Mouse (Mus musculus) heart, postnatal 4 days (tissue): ENCODE results near the gene Rbm20. TPM values are rescaled to one million over a fixed set of nuclear protein-coding genes. Genes with fewer than 3 reads are reported as not detected.

Experiments used
- DNase-seq: peaks from one replicate; pipeline ENCODE4 v3.0.0; 2021
- total RNA-seq, 2 experiments: library from RNA; stranded (reverse); gene quantifications; 2 replicates each; pipeline ENCODE4 v1.2.3; 2021

Gene Rbm20
- total RNA-seq, 2 experiments from 2014 or later = 265 to 287 TPM

DNA sequence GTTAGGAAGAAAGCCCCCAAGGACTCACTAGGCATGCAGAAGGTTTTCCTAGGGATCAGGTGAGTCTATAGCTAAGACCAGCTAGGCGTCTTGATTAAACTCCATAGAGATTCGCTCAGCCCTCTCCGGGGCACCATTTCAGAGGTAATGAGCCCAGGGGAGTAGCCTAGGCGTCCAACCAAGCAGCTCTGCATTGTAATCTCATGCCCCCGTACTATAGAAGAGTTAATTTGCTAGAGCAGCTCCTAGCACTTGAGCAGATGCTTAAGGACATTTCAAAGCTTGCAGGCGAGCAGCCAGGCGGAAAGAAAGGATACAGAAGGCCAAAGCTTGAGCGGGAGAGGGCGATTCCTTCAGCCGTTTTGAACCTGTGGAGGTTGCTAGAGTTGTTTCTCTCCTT is 208.3 kb downstream of the Rbm20 start:
- no peak for DNase-seq

DNA sequence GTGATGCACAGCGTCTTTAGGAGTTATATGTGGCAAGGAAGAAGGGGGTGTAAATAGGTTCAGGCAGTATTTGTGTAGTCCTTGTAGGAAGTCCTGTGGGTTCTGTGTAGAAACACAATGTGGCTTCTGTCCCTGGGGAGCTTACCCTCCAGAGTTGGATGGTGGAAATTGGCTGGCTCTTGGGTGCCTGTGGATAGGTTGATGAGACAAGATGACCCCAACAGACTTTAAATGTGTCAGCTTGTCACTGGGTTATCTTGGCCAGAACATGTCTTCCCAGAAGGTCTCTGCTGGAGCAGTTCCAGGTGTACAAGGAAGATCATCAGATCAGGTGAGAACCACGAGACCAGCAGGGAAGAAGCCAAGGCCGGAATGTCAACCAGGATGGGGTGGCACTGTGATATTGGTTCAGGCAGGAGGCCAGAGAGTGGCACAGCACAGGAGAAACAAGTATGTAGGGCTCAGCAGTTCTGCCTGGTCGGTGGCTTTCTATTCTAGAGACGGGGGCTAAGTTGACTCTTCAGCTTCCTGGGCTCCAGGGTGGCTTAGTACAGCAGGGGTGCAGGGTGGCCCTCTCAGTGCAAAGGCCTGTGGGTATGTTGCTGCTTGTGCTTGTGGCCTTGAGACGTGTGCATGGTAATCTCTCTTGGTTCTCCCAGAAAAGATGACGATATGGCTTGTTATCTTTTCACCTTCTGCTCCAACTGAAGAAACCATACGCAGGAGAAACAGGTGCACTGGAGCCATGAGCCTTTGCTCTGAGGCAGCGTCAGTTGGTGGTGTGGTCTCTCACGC is 209.7 kb downstream of the Rbm20 start:
- DNase-seq = no peak

DNA sequence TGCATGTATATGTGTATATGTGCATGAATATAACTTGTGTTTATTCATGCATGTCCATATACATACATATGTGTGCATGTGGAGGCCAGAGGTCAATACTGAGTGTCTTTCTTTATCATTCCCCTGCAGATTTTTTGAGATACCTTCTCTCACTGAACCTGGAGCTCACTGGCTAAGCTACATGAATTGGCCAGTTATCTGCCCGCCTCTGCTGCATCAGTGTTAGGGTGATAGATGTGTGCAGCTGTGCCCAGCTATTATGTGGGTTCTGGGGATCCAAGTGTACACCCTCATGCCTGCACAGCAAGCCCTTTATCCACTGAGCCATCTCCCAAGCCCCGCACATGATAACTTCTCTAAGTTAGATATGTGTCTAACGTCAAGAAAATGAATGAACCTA is 210.7 kb downstream of the Rbm20 start:
- no peak for DNase-seq

DNA sequence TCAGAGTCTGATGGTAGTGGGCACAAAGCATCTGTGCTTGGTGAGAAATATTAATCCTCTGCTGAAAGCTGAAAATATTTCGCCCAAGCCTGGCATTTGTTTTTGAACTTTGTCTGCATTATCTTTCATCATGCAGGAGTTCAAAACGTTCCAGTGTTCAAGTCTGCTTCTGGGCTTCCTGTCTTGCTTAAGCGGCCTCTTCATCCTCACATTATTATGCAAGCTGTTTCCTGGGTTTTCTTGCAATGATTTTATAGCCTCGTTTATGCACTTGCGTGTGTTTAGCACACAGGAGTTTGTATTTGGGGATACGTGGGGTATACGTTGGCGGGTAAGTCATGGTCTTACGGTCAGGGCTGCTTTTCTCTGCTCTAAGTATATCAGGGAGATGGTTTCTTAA is 211.2 kb downstream of the Rbm20 start:
- DNase-seq = no peak

DNA sequence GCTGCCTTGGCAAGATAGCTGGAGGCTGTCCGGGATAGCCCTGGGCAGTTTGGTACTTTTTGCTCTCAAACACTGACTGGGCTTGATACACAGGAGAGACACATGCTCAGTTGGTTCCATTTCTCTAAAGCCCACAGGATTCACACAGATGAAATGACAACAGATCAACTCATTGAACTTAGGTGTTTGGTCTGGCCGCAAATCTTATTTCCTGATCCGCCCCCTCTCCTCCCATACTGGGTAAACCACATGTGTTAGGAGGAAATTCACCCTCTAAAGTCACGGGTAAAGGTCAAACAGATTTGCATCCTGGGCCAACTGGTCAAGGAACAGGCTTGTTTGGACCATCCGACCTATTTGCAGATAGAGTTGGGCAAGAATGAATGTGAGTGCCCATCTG is 212.4 kb downstream of the Rbm20 start:
- DNase-seq = peak; percentile 3

DNA sequence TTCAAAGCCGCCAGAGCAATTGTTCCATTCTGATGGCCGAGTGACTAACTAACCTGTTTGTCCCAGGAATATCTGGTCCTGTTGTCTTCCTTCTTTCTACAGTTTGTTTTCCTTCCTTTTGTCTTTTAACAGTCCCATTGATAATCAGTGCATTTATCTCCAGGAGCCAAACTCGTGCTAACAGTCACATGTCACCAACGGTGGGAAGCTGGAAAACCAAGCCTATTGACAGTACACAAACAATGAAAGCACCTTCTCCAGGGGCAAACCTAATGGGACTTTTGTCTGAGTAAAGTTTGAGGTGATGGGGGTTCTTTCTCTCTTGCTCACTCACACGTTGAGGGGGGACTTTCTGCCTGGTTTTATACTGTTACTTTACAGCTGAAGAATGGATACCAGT is 213.2 kb downstream of the Rbm20 start:
- DNase-seq = no peak

DNA sequence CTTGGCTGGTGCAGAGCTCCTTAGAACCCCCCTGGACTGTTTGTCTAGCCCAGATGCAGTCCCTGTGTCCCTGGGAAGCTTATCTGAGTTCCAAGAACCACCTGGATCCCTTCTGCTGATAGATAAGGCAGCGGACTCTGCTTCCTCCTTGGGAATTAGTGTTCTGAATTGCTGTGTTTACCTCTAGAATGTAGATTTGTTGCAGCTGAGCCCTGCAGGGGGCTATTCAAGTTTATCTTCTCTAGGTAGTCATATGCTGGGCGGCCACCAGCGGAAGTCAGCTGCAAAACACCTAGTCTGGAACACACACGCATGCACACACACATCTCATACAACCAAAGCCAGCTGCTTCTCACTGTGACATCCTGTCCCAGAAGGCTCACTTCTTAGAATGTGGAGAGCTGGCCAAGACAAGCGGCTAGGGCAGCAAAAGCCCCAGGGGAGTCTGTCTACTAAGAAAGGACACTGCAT is 213.7 kb downstream of the Rbm20 start:
- DNase-seq = peak; percentile 15

DNA sequence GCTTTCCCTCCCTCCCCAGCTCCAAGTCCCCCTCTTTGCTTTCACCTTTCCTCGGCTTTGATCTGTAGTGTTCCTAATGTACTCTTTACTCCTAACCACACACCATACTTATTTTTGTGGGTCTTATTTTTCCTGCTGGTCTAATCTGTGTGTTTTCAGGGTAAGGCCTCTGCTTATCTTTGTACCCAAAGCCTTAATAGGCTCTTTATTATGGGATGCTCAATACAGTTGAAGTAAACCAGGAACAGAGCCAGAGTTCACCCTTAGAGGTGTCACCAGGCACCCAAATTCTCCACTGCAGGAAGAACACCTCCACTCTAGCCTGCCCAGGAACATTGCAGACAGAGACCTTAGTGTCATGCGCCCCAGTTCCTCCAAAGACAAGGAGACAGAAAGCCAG is 214.5 kb downstream of the Rbm20 start:
- DNase-seq = no peak

DNA sequence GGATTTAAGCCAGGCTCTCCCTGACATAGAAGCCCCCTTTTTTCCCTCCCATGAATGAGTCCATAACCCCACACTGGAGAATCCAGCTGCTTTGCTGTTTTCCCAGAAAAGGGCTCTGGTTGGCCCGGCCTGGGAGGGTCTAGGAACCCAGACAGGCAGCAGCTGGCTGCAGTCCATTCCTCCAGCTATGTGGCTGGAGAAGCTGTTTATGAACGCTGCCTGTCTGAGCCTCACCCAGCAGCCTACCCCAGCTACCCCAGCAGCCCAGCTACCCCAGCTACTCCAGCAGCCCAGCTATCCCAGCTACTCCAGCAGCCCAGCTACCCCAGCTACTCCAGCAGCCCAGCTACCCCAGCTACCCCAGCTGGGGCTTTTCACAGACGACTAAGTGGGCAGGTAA is 215.0 kb downstream of the Rbm20 start, which contains the start of gene Pdcd4:
Gene Pdcd4, plus strand, starts transcription at position 171 of the 400 bp plus-strand sequence.
- DNase-seq = peak; percentile 53

DNA sequence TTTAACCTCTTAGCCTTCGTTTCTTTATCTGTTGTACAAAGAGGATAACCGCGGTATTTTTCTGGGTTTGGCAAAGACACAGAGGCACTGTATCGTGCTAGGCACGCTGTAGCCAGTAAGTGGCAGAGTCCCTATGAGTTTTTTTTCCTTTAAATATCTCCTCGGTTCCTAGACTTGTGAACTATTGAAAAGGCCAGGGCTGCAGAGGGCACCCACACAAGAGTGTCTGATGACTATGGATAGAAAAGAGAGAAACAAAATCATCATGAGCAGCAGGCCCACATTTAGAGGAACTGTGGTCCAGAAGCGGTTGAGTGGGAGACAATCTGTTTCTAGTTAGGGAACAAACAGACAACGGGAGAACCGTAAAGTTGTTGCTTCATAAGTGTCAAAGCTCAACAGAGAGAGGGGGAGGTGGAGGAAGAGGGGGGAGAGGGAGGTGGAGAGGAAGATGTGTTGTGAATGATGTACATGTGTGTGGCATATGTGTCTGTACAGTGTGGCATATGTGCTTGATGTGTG is 215.8 kb downstream of the Rbm20 start:
- DNase-seq = no peak

DNA sequence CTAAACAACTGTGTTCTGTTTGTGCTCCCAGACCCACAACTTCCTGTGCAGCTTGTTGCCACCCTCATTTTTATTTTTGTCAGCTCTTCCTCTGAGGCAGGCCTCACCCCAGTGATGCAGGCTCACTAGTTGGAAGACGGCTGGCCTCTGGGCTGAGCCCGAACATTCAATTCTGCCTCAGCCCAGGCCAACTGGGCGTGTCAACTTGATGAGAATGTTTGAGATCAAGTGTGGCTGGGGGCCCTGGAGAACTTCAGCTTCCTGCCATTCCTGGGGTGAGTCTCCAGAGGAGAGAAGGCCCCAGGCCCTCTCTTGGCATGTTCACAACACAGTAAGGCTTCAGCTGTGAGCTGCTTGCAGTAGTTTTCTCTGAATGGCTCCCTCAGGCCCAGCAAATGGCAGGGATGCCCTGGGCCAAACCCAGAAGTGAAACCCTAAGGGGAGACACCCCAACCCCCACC is 216.6 kb downstream of the Rbm20 start:
- DNase-seq = peak; percentile 44

DNA sequence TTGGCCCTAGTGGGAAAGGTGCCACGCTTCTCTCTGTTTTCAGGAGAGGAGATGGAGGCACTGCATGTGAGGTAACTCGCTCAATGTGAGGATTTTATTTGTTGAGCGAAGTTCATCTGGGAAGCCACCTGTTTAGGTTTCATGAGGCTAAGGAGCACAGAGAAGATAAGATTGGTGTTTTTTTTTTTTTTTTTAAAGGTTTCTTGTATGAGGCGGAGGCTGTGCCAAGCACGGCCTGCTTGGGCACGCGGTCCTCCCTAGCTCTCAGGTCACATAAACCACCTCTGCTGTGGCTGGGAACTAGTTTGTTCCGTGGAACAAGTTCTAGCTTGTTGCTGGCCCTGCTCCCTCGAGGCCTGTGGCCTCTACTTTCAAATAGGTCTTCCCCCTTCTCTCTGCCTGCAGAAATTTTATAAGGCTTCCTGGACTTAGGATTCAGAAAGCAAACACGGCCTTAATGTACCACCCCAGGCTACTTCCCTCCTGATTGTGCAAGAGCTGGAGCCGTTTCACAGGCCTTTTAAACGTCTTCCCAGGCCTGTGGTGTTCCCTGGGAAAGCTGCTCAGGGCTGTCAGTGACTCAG is 217.5 kb downstream of the Rbm20 start:
- no peak for DNase-seq

DNA sequence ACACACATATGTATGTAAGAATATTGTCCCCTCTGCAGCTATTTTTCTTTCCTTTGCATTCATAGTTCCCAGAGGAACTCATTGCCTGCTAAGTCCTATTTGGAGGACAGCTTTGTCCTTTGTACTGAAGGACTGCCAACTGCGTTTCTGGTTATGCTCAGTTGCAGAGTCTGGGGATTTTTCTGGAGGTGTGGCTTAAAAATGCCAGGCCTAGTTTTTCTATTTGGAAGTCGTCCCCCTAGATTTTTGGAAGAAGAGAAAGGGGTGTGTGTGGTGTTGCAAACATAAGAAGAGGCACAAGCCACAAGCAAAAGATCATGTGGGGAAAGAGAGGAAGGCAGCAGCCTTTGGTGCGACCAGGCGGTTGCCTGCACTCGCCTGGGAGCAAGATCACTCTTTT is 220.9 kb downstream of the Rbm20 start:
- no peak for DNase-seq

DNA sequence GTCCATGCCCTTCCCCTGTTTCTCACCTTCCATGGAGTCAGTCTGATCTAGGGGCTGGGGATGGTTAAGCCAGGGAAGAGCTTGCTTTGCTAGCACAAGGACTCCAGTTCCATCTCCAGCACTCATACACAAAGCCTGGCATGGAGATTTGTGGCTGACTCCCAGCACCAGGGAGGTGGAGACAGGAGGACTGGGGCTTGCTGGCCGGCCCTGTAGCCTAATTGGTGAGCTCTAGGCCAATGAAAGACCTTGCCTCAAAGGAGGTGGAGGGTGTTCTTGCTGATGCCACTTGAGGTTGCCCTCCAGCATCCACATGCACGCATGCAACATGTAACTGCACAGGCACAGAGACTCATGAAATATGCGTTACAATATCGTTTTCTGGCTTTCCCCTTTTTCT is 221.4 kb downstream of the Rbm20 start:
- no peak for DNase-seq

DNA sequence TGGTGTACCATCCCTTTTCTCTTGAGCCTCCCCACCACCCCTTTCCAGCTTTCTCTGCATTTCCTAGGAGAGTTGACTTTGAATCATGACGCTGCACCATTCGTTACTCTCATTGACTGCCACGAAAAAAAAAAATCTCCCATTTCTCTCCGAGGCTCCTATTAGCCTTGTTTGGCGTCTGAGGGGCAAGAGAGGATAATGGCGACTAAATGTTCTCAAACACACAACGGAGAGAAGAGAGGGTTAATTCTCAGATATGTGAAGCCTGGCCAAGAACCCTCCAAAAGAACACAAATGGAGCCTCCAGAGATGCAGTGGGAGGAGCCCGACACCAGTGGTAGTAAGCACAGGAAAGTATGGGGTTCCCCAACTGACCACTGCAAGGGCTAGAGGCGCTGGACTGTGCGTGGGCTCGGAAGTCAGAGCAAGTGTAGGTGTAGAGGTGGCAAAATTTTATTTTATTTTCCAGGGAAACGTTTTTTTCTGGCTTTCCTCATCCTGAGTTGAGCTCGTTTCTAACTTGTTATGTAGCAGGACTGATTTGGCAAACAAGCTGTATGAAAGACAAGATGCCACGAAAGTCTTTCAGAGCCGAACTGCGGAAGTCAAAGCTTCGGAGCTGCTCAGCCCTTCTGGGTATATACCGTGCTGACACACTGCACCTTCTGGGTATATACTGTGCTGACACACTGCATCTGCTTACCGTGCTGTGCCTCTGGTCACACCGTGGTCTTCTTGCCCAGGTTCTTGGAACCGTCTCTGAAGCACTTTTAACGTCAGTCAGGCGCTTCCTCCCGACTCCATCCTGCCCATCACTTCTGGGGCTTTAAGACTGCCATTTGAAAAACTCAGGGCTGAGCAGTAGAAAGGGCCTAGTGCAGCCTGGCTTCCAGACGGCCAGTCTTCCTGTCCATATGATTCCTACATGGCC is 222.1 kb downstream of the Rbm20 start:
- no peak for DNase-seq

DNA sequence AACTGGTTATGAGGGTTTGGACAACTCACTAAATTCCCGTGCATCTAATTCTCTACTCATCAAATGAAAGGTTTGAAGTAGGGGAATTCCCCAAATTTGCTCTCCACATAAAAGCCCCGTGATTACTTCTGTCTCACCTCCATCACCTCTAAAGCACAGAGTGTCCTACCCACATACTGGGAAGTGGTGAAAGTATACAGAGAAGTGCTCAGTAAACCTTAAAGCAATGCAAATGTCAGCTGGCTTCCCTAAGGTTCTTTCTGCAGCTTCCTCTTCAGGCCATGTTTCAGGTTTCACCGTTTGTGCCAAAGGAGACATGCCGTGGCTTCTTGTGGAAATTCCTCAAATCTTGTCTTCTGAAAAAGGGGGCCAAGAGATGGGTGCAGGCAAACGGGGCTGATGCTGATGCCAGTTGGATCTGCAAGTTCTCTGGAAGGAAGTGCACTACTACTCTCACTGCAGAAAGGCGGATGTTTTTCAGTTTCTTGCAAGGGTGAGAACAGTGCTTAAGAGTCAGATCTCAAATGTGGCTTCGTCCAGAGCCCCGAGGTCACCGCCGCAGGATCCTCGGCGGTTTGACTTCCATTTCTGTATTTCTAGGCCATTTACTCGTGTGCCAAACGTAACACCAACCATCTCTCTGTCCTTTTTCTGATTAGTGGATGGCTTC is 223.0 kb downstream of the Rbm20 start:
- DNase-seq = no peak

DNA sequence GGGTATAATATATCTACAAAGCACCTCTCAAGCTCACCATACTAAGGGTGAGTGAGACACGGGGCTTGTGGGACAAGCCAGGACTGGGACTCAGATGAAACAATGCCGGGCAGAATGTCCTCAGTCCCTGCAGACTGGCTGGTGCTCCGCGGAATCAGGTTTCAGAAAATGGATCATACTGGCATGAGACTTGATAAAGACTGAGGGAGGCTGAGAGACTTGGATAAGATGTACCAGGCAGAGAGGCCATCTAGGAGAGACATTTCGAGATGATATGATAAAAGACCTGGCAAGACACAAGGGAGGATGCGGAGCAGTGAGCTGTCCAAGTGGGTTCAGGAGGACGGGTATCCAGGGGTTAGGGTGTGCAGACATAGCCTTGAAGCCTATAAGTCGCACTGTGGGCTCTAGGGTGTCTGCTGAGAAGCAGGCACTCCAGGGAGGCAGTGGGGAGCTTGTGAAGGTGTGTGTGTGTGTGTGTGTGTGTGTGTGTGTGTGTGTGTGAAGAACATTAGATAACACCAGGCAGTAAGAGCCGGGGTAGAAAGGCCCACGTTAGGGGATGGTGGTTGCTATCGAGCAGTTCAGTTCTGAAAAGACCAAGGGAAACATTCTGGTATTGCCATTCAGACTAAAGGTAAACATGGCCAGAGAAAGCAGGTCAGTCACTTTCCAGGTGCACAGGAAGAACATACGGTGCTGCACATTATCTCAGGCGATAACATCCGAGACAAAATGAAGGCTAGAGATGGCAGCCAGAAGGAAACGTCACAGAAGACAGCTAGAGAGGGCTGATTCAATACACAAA is 225.0 kb downstream of the Rbm20 start:
- DNase-seq = no peak

DNA sequence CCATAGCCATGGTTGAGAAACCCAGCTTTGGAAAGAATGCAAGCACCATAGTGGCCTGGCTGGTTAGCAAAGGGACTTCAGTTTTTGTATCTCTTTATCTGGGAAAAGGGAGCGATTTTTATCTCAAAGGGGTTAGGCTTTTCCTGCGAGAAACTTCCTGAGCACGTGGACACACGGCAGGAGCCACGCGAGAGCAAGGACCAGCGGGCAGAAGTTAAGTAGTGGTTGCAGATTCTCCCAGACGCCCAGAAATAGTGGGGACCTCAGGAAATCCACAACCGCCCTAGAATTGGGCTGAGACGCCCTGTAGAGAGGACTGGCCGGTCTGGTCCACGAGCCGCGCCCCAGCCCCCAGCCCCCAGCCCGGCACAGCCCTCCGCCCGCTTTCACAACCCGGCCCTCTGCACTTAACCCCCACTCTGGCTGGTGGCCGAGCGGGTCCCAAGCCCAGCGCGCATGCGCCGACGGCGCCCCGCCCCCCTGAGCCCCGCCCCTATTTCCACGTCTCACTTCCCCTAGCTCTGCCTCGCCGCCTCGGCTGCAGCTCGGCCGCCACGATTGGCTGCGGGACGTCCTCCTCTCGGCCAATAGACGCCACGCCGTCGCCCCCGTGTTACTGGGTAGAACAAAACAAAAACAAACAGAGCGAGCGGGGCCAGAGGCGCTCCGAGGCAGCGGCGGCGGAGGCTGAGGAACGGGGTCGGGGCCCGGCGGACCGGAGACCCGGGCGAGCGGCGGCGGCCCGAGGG is 225.8 kb downstream of the Rbm20 start:
- DNase-seq = peak; percentile 95

DNA sequence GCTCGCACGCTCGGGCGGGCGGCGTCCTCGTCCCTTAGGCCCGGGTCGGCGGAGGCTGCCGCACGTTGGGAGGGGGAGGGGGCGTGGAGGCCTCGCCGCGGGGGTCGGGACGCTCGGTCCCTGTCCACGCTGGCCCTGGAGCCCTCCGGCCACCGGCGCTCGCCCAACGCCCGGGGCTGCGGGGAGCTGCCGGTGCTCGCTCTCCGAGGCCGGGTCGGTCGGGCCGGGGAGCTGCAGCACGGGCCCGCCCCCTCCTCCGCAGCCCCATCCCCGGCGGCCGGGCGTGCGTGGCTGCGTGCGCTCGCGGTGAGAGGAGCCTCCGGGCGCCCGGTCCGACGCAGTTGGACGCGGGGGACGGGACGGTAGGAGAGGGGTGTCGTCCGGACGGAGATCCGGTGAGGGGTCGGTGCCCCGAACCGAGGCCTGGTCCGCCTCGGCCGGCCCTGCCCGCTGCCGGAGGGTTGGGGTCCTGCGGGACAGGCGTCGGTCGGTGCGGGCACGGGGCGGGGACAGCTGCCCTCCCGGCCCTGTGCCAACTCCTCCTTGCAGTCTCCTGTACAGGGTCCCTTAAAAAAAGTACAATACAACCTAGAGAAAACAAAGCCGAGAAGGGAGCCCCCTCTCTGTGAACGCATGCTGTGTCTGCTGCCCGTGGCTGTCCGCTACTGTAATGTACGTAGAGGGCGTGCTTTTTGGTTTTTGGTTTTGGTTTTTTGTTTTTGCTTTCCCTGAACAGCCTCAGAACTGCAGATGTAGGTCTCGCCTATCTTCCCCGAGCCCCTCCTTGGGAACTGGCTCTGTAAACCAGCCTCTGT is 226.6 kb downstream of the Rbm20 start:
- peak; percentile 59 for DNase-seq
